Mouse (Mus musculus): ENCODE results near the gene Efl1. TPM values are rescaled to one million over a fixed set of nuclear protein-coding genes. Genes with fewer than 3 reads are reported as not detected.

Efl1 gene
- total and polyA plus RNA-seq, 2 experiments, result 2.4 to 8.2 TPM

DNA sequence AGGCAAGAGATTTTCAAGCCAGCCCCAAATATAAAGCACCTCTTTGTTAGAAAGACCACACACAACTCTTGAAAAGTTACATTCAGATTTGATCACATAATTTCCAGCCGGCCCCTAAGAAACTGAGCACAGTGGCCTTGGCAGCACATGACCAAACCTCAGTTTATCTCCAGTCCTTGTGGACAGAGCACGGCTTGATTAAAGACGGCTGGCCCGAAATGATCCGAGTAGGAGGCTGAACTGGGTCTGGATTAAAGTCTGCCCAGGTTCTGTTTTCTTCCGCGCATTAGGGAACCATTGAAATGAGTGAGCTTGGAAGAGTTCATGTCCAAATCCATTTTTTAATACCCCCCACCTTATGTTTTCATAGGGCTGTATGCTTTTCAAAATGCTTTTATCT is 72.1 kb downstream of the Efl1 start:
- Histone ChIP-seq H3K36me3 (ENCODE audit: control insufficient read depth, insufficient read depth, low read length) (peaks cover 1% of the 10 kb centered on the region; the same call in 1 of the 2 replicates), H3K4me3 (ENCODE audit: insufficient read depth, low read depth, low read length) (no peak overlapping the region), H3K4me1 (ENCODE audit: control insufficient read depth, insufficient read depth, low read length) (peaks cover 2% of the 10 kb centered on the region; the same call in 1 of the 2 replicates), H3K79me2 (ENCODE audit: control insufficient read depth, insufficient read depth, low read length) (no peaks in the 10 kb centered on the region), H3K9ac (ENCODE audit: low read depth, low read length) (no peak overlapping the region), H3K27me3 (ENCODE audit: control insufficient read depth, insufficient read depth, low read length) (no peaks in the 10 kb centered on the region), H3K27ac (replicated peaks; ENCODE audit: insufficient read depth, low read depth, low read length) (no peak overlapping the region)
- DNase-seq (ENCODE audit: extremely low read depth, low read depth, low spot score), result no peak
- whole genome bisulfite sequencing, result 90% methylated on average over 7 of the region's 7 CpGs
- TF ChIP-seq POLR2A (IDR thresholded peaks at IDR 0.05; ENCODE audit: extremely low read depth, insufficient read depth, low read length), result no peak
- no peak for TF ChIP-seq CTCF (IDR thresholded peaks at IDR 0.05; ENCODE audit: low read depth, low read length)

DNA sequence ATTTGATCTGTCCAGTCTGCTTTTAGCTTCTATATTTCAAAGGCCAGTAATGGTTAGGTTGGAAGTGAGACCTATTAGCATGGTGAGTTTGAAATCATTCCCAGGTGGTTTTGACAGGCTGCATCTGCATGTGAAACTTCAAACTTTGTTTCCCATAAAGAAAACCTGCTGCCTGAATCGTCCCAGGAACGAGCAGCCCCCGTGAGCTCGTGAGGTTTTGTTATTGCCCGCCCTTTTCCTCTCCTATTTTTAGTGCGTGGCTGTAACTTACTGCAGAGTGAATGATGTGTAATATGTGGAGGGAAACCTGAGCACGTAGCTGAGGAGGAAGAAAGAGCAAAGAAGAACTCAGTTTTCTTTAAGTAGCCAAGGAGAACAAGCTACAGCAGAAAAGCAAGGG is 72.5 kb downstream of the Efl1 start:
- H3K9ac ChIP-seq (ENCODE audit: low read depth, low read length), result no peak overlapping the region
- H3K4me3 ChIP-seq (ENCODE audit: insufficient read depth, low read depth, low read length), result no peak overlapping the region
- 82% methylated on average over 7 of the region's 7 CpGs for WGBS
- no peak for DNase-seq (ENCODE audit: extremely low read depth, low read depth, low spot score)
- no peaks in the 10 kb centered on the region for H3K27me3 ChIP-seq (ENCODE audit: control insufficient read depth, insufficient read depth, low read length)
- peaks cover 1% of the 10 kb centered on the region; the same call in 1 of the 2 replicates for H3K36me3 ChIP-seq (ENCODE audit: control insufficient read depth, insufficient read depth, low read length)
- peaks cover 2% of the 10 kb centered on the region; the same call in 1 of the 2 replicates for H3K4me1 ChIP-seq (ENCODE audit: control insufficient read depth, insufficient read depth, low read length)
- no peaks in the 10 kb centered on the region for H3K79me2 ChIP-seq (ENCODE audit: control insufficient read depth, insufficient read depth, low read length)
- no peak for TF ChIP-seq CTCF (IDR thresholded peaks at IDR 0.05; ENCODE audit: low read depth, low read length)
- TF ChIP-seq POLR2A (IDR thresholded peaks at IDR 0.05; ENCODE audit: extremely low read depth, insufficient read depth, low read length), result no peak
- no peak overlapping the region for H3K27ac ChIP-seq (replicated peaks; ENCODE audit: insufficient read depth, low read depth, low read length)

DNA sequence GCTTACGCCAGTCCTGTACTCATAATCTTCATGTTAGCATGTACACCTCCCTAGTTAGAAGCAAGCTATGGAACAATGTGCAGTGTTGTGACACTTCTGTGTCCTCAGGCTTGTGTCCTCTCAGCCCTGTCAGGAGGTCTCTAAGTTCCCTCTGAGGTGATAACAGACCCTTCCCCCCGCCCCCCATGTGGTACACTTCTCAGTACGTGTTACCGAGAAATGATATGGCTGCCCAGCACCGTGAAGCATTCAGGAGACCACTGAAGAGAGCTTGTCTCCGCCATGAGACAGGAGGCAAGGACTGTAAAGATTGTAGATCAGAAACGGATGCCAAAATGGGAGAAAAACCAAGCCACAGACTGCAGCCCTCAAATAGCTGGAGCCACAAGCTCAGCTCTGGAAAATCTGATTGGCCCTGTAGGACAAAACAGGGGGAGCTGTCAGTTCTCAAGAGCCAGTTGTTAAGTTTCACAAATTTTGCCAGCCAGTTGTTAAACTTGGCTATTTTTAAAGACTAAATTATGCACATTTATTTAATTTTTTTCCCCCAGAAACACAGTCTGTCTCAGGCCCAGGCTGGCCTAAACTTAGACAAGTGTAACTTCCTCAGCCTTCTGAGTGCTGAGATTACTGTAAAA is 74.2 kb downstream of the Efl1 start:
- TF ChIP-seq CTCF (IDR thresholded peaks at IDR 0.05; ENCODE audit: low read depth, low read length), result no peak
- TF ChIP-seq POLR2A (IDR thresholded peaks at IDR 0.05; ENCODE audit: extremely low read depth, insufficient read depth, low read length), result no peak
- Histone ChIP-seq H3K27ac (replicated peaks; ENCODE audit: insufficient read depth, low read depth, low read length) (0 out of 2 replicates have a peak overlapping the region, but pooled peaks have one; percentile 7), H3K27me3 (ENCODE audit: control insufficient read depth, insufficient read depth, low read length) (no peaks in the 10 kb centered on the region), H3K4me3 (ENCODE audit: insufficient read depth, low read depth, low read length) (no peak overlapping the region), H3K4me1 (ENCODE audit: control insufficient read depth, insufficient read depth, low read length) (peaks cover 2% of the 10 kb centered on the region; the same call in 1 of the 2 replicates), H3K79me2 (ENCODE audit: control insufficient read depth, insufficient read depth, low read length) (no peaks in the 10 kb centered on the region), H3K36me3 (ENCODE audit: control insufficient read depth, insufficient read depth, low read length) (no peaks in the 10 kb centered on the region), H3K9ac (ENCODE audit: low read depth, low read length) (no peak overlapping the region)
- 93% methylated on average over 7 of the region's 7 CpGs for WGBS
- no peak for DNase-seq (ENCODE audit: extremely low read depth, low read depth, low spot score)

DNA sequence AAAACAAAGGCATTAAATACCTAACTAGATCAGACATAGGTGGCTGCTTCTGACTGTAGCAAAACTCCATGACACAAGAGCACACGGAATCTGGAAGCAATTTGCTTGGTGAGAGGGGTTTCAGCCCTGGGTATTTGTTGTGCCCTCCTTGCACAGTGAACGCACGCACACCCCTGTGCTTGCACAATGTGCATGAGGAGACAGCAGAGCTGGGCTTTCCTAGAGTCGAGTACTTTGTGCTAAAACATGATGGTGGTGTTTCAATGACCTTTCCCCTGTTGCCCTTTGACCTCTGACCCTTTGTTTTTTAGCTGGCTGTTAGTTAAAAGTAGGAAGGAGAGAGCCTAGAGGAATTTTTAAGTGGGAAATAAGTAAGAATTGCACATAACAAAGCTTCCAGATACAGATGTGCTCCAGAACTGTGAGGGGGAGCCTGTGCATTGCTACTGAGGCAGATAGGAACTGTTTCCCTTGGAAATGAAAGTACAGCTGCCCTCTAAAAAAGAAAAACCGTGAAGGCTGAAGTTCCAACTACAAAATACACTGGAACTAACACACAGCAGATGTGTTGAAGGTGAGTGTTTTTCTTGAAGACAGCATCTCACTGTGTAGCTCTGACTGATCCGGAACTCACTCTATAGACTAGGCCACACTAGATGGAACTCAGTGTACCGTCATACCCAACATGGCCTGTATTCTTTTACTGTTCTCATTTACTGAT is 74.9 kb downstream of the Efl1 start:
- no peak overlapping the region for H3K9ac ChIP-seq (ENCODE audit: low read depth, low read length)
- no peaks in the 10 kb centered on the region for H3K36me3 ChIP-seq (ENCODE audit: control insufficient read depth, insufficient read depth, low read length)
- H3K4me1 ChIP-seq (ENCODE audit: control insufficient read depth, insufficient read depth, low read length), result peaks cover 2% of the 10 kb centered on the region; the same call in 1 of the 2 replicates
- no peak overlapping the region for H3K27ac ChIP-seq (replicated peaks; ENCODE audit: insufficient read depth, low read depth, low read length)
- H3K79me2 ChIP-seq (ENCODE audit: control insufficient read depth, insufficient read depth, low read length), result no peaks in the 10 kb centered on the region
- TF ChIP-seq POLR2A (IDR thresholded peaks at IDR 0.05; ENCODE audit: extremely low read depth, insufficient read depth, low read length), result no peak
- no peak for TF ChIP-seq CTCF (IDR thresholded peaks at IDR 0.05; ENCODE audit: low read depth, low read length)
- DNase-seq (ENCODE audit: extremely low read depth, low read depth, low spot score), result peak; percentile 85
- no peaks in the 10 kb centered on the region for H3K27me3 ChIP-seq (ENCODE audit: control insufficient read depth, insufficient read depth, low read length)
- 46% methylated on average over 7 of the region's 7 CpGs for WGBS
- H3K4me3 ChIP-seq (ENCODE audit: insufficient read depth, low read depth, low read length), result no peak overlapping the region

DNA sequence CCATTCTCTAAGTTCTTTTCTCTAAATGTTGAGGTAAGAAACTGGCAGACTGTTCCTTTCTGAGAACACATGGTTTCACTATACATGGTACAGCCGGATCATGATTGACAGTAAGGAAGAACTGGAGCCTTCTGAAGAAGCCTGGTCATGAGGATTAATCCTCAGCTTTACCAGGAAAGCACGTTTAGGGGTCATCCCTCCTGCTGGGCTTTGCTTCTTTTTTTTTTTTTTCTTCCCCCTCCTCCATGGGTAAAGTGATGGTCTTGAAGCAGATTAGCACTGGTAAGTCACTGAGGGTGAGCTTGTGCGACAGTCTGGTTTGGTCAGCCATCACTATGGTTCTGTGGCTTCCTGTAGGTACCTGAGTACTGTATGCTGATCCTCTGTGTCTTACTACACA is 76.1 kb downstream of the Efl1 start:
- TF ChIP-seq CTCF (IDR thresholded peaks at IDR 0.05; ENCODE audit: low read depth, low read length) (no peak), POLR2A (IDR thresholded peaks at IDR 0.05; ENCODE audit: extremely low read depth, insufficient read depth, low read length) (no peak)
- no peaks in the 10 kb centered on the region for H3K27me3 ChIP-seq (ENCODE audit: control insufficient read depth, insufficient read depth, low read length)
- H3K9ac ChIP-seq (ENCODE audit: low read depth, low read length), result no peak overlapping the region
- no peak overlapping the region for H3K27ac ChIP-seq (replicated peaks; ENCODE audit: insufficient read depth, low read depth, low read length)
- H3K36me3 ChIP-seq (ENCODE audit: control insufficient read depth, insufficient read depth, low read length), result no peaks in the 10 kb centered on the region
- peaks cover 2% of the 10 kb centered on the region; the same call in 1 of the 2 replicates for H3K4me1 ChIP-seq (ENCODE audit: control insufficient read depth, insufficient read depth, low read length)
- WGBS, result 90% methylated on average over 3 of the region's 3 CpGs
- no peak for DNase-seq (ENCODE audit: extremely low read depth, low read depth, low spot score)
- no peak overlapping the region for H3K4me3 ChIP-seq (ENCODE audit: insufficient read depth, low read depth, low read length)
- no peaks in the 10 kb centered on the region for H3K79me2 ChIP-seq (ENCODE audit: control insufficient read depth, insufficient read depth, low read length)
